Mouse (Mus musculus) thymus, postnatal 36 days (tissue): Measurements from ENCODE around the gene Tle6.
"Not testable (repeated sequence)": the region's sequence is repeated elsewhere in the genome, so short reads cannot be mapped to it uniquely, and the experiment has no call there.

Source experiments
- DNase-seq, 2 experiments: peaks; one replicate each; pipeline ENCODE4 v3.0.0; 2022; ENCODE audit warnings: mixed read lengths in 2 of 2

Tle6 gene

DNA sequence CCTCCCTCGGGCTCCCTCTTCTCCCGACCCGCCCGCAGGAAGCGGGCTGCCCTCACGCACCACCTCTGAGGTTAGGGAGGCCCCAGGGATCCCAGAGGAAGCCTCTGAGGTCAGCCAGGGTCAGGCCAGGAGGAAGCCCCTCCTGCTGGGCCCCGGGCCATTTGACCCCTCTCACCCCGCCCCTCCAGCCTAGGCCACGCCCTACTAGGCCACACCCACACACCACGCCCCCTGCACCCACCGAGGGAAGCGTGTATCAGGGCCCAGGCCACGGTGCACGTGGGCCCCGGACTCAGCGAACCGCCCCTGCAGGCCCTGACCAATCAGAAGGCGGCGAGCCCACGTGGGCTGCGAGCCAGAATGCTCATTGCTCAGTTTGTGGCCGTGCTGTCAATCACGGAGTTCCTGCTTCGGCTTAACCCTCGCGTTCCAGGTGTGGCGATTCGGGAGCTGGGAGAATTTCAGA is at the start of gene Tle6:
TSS of gene Tle6 (minus strand) at position 336 of the 466 bp plus-strand sequence.
- peak; percentile 95 to 96 for DNase-seq

- peak; percentile 82 for DNase-seq
Measured at GRCm38 (mm10) chr10:81648803-81649775, 48.2 kb upstream of the Tle6 start, which contains the start of gene Gm10778. TSS of gene Gm10778 (plus strand) at chr10:81649059.

GRCm38 (mm10) chr10:81646015-81646555 is 45.2 kb upstream of the Tle6 start:
- peak in 1 of 2 experiments; percentile 5 for DNase-seq

DNA sequence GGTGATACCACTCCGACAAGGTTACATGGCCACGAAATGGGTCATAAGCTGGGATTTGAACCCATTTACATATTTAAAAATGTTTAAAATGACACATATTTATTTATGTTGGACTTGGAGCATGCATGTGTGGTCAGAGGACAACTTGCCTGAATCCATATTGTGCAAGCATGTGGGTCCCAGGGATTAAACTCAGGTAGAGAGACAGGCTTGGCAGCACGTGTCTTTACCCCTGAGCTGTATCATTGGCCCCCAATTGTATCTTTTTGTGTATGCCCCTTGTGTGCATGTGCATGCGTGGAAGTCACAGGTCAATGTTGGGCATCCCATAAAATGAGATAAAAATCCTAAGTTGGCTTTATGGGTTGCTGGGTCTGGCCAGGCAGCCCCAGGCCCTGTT is 44.5 kb upstream of the Tle6 start:
- no peak for DNase-seq

- no peak for DNase-seq
Measured at GRCm38 (mm10) chr10:81644716-81645115, 43.8 kb upstream of the Tle6 start.

GRCm38 (mm10) chr10:81644162-81644561 is 43.3 kb upstream of the Tle6 start:
- DNase-seq, result no peak

- peak; percentile 94 to 98 for DNase-seq
Measured at GRCm38 (mm10) chr10:81643449-81644055, 42.7 kb upstream of the Tle6 start.

GRCm38 (mm10) chr10:81642648-81643448 is 42.0 kb upstream of the Tle6 start:
- no peak for DNase-seq

DNA sequence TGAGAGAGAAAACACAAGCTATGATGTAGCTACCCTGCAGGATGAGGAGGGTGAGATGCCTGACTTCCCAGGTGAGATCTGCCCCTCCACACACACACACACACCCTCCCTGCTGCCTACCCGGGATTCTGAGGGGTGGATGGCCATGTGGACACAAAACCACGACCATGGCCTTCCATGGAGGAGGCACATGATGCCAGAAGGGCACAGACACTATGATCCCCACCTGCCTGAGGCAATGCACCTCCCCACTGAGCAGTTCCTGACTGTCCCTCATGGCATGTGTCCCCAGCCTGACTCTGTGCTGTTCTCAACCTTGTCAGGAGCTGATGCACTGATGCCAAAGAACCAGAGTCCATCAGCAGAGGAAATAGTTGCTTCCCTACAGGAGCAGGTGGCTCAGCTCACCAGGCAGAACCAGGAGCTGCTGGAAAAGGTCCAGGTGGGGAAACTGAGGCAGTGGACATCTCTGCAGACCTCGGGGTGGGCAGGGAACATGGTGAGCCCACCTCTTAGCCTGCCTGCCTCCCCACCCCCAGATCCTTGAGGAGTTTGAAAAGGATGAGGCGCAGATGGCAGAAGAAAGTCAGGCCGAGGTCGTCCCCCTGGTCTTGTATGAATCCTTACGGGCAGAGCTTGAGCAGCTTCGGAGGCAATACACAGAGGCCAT is 41.2 kb upstream of the Tle6 start:
- DNase-seq, result no peak

DNA sequence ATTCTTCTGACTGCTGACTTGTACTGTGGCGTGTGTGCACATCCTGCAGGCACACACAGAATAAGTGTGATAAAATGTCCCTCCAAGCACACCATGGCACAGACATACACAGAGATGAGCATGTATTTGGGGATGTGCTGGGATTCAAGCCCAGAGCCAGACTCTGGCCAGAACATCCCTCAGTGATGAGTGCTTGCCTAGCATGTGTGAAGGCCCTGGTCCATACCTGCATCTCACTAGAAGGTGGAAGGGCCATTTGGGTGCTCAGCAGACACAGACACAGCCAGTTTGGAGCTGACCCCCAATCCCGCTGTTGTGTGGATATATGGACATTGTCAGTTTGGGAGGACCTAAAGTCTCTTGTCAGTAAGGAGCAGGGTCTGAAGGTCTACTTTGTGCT is 40.7 kb upstream of the Tle6 start:
- no peak for DNase-seq

DNA sequence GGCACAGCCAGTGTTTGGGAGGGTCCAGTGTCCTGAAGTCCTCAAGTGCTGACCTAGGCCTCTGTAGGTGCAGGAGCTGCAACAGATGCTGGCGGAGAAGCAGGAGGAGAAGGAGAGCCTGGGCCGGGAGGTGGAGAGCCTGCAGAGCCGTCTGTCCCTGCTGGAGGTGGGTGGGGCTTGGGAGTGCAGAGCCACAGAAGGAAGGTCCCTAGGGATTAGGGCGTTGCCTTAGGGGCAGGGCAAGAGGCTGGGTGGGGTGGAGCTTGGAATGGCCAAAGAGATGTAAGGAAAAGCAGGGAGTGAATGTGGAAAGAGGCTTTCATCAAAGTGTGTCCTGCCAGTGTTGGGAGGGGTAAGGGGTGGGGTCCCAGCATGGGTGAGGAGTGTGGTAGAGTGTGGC is 40.0 kb upstream of the Tle6 start:
- DNase-seq, result not testable (repeated sequence)

- no peak for DNase-seq
Measured at GRCm38 (mm10) chr10:81638101-81638500, 37.2 kb upstream of the Tle6 start.

- no peak for DNase-seq
Measured at GRCm38 (mm10) chr10:81636338-81636737, 35.5 kb upstream of the Tle6 start.

GRCm38 (mm10) chr10:81633253-81634099 is 32.6 kb upstream of the Tle6 start:
- DNase-seq, result peak; percentile 87 to 93

DNA sequence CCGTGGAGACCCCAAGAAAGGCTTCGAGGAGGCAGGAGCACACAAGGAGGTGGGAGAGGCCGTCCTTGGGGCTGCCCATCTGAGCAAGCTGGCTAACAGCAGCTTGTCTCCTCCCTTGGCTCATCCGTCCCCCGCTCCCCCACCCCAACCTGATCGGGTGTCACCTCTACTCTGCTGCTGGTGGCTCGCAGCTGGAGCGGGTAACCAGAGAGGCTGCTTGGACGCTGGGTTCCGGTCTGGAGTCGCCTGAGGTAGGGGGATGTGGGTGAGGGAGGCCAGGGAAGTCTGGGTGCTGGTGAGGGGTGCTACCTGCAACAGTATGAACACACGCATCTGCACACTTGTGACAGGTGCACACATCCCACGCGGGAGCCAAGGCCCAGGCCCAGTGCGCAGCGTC is 27.5 kb upstream of the Tle6 start, which contains the start of gene Ankrd24:
TSS of gene Ankrd24 (plus strand) at position 151 of the 400 bp plus-strand sequence.
- DNase-seq, result no peak

- DNase-seq, result no peak
Measured at GRCm38 (mm10) chr10:81627836-81628220, 27.0 kb upstream of the Tle6 start.

DNA sequence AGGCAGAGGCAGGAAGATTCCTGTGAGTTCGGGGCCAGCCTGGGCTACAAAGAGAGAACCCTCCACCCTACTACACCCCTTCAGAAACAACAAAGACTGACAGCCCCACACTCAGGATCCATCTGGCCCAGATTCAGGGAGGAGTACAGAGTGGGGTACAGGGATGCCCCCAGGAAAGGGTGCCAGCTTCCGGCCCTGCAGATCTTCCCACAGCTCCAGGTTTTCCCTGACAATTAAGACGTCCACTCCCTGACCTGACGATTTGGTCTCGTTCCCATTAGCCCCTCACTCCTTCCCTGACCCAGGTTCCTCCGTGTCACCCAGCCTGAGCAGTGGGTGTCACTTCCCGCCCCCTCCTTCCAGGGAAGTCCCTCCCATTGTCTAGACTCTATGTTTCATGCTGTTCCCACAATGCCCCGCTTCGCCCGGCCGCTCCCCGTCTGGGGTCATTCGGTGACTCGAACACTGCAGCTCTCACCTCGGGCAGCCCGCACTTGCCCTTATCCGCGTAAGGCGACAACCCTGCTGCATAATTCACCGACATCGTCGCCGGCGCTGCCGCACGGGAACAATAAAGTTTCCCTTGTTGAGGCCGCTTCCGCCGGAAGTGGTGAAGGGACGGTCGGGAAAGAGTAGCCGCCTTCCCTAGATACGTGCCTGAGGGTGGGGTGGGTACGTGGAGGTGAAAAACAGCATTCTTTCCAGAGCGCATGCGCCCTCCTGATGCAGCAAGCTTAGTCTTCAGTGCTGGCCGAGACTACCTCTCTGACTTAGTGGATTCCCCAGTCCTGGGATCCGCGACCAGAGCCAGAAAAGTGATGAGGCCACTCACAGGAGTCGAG is 26.3 kb upstream of the Tle6 start, which contains the start of gene Sirt6:
TSS of gene Sirt6 (minus strand) at position 804 of the 842 bp plus-strand sequence.
- peak; percentile 90 to 94 for DNase-seq

DNA sequence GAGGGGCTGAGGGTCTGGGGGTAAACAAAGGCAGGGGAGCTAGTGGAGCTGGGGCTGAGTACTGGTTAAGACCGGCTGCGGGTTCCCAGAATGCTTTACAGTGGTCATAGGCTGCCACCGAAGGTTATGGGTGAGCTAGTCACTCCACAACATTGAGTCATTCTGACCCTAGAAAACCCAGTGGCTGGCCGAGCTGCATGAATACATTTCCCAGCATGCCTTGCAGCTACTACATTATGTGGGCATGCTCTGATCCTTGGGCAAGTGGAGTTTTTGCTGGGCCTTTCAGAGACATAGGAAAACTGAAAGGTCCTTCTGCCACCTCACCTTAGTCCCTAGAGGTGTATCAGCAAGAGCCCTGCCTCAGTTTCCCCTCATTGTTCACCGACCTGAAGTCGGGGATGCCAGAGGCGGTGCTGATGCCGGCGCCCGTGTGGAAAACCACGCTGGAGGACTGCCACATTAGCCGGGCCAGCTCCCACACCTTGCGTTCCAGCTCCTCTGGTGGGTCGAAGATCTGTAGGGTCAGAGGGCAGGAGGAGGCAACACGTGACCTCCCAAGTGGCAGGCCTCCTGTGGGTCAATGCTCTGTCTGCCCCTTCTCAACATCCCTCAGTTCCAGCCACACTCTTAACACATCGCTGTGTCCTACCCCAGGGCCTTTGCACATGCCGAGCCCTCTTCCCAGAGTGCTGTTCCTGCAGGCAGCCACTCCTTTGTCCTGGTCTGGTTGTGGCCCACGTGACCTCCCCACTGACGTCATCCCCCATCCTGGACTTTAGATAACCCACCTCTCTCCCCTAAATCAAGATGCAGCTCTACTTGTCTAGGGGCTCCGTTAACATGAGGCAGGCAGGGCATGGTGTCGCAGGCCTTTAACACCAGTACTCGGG is 25.5 kb upstream of the Tle6 start:
- no peak for DNase-seq

GRCm38 (mm10) chr10:81623441-81623840 is 22.6 kb upstream of the Tle6 start:
- DNase-seq, result no peak
